Mouse (Mus musculus) CH12.LX (cell line): ENCODE data around the gene D630036H23Rik. TPM values are rescaled to one million over a fixed set of nuclear protein-coding genes. Genes with fewer than 3 reads are reported as not detected.

Experiments
- DNase-seq: peaks from one replicate; pipeline ENCODE4 v3.0.0-alpha.2; 2013; ENCODE audit errors: extremely low read depth
- H3K27ac ChIP-seq: 2 replicates; pipeline ENCODE4 v1.5.1; 2012; ENCODE audit warnings: low read depth, mild to moderate bottlenecking, control low read depth, moderate library complexity; ENCODE audit not compliant: insufficient read depth
- H3K27me3 ChIP-seq: replicated peaks from 2 replicates; pipeline ENCODE3; 2012; ENCODE audit warnings: inconsistent platforms
- H3K36me3 ChIP-seq, 2 experiments: replicated peaks in 1 of 2; 2 replicates each; pipeline versions ENCODE3 to v1.6.1; 2012; ENCODE audit warnings: inconsistent platforms in 1 of 2, low read length in 1 of 2, mild to moderate bottlenecking in 1 of 2, mixed read lengths in 1 of 2, moderate library complexity in 1 of 2; ENCODE audit not compliant: control insufficient read depth in 1 of 2, insufficient read depth in 1 of 2
- H3K4me1 ChIP-seq, 2 experiments: 2 replicates each; pipeline ENCODE4 v1.6.1; 2012; ENCODE audit warnings: inconsistent platforms in 1 of 2, moderate library complexity in 1 of 2; ENCODE audit not compliant: insufficient read depth in 2 of 2, control insufficient read depth in 1 of 2
- H3K4me2 ChIP-seq: 2 replicates; pipeline ENCODE4 v1.6.1; 2012; ENCODE audit warnings: low read depth, mild to moderate bottlenecking, control low read depth; ENCODE audit not compliant: poor library complexity, insufficient read depth, severe bottlenecking
- H3K4me3 ChIP-seq, 3 experiments: fragments of 150-350 bp in 1 of 3; sonication (generic) in 1 of 3; replicated peaks in 1 of 3; 2 replicates each; pipeline versions ENCODE3 to v1.5.1; 2011 to 2012; ENCODE audit warnings: low read depth in 2 of 3, low read length in 2 of 3, mild to moderate bottlenecking in 2 of 3, moderate library complexity in 2 of 3, control low read depth in 1 of 3, improper control_type of control experiment in 1 of 3, inconsistent platforms in 1 of 3, mixed read lengths in 1 of 3; ENCODE audit not compliant: poor library complexity in 1 of 3
- H3K79me2 ChIP-seq: replicated peaks from 2 replicates; pipeline ENCODE4 v1.6.1; 2012; ENCODE audit warnings: mild to moderate bottlenecking, moderate library complexity; ENCODE audit not compliant: control insufficient read depth, poor library complexity, insufficient read depth, severe bottlenecking; ENCODE audit errors: extremely low read depth
- H3K9ac ChIP-seq: 2 replicates; pipeline ENCODE4 v1.6.1; 2012; ENCODE audit warnings: low read depth, mild to moderate bottlenecking, control low read depth, moderate library complexity; ENCODE audit not compliant: insufficient read depth
- H3K9me3 ChIP-seq: replicated peaks from 2 replicates; pipeline ENCODE3; 2012; ENCODE audit warnings: low read length, inconsistent platforms, mixed read lengths
- CHD2 ChIP-seq: IDR thresholded peaks from 2 replicates; pipeline ENCODE4 v1.6.1; 2011; ENCODE audit warnings: low read length, improper control_type of control experiment
- JUN ChIP-seq: IDR thresholded peaks from 2 replicates; pipeline ENCODE4 v1.6.1; 2011; ENCODE audit warnings: low read depth, mild to moderate bottlenecking, low read length, improper control_type of control experiment, moderate library complexity; ENCODE audit not compliant: insufficient read depth
- MAZ ChIP-seq: IDR thresholded peaks from 2 replicates; pipeline ENCODE4 v1.6.1; 2012; ENCODE audit warnings: low read depth, mild to moderate bottlenecking, inconsistent platforms, low read length, improper control_type of control experiment, moderate library complexity
- NELFE ChIP-seq: IDR thresholded peaks from 2 replicates; pipeline ENCODE4 v1.6.1; 2011; ENCODE audit warnings: low read depth, low read length, improper control_type of control experiment
- USF2 ChIP-seq: conservative IDR thresholded peaks from 2 replicates; pipeline ENCODE4 v1.6.1; 2011; ENCODE audit warnings: low read depth, low read length, improper control_type of control experiment
- ZKSCAN1 ChIP-seq: IDR thresholded peaks from 2 replicates; pipeline ENCODE4 v1.6.1; 2012; ENCODE audit warnings: low read depth, inconsistent platforms, low read length, improper control_type of control experiment, borderline replicate concordance
- ZMIZ1 ChIP-seq: IDR thresholded peaks from 2 replicates; pipeline ENCODE4 v1.6.1; 2012; ENCODE audit warnings: low read depth, mild to moderate bottlenecking, inconsistent platforms, low read length, improper control_type of control experiment
- dilution Hi-C: fragments of 300-500 bp; cut with MboI; formaldehyde crosslinking; loops from 2 replicates; pipeline ENCODE4 v1.14.3; 2020; ENCODE audit warnings: low sequenced_read_pairs; ENCODE audit not compliant: extremely low pct_unique_long_range_greater_than_20kb, extremely low pct_ligation_motif_present
- in situ Hi-C: fragments of 300-500 bp; cut with MboI; formaldehyde crosslinking; loops from 3 replicates; pipeline ENCODE4 v1.14.3; 2019; ENCODE audit warnings: low sequenced_read_pairs, low pct_ligation_motif_present, low pct_unique_long_range_greater_than_20kb, mixed read lengths
- polyA plus RNA-seq: library from polyadenylated mRNA; unstranded; fragments of >175 nt; gene quantifications from 2 replicates; pipeline ENCODE4 v1.2.1, GENCODE M21; 2012; ENCODE audit warnings: low read depth; ENCODE audit not compliant: insufficient read length
- total RNA-seq, 2 experiments: library from RNA; depleted of rRNA; stranded (reverse); fragments of 300-350 nt in 1 of 2; fragments of >200 nt in 1 of 2; gene quantifications; 2 replicates each; pipeline ENCODE4 v1.2.3; 2012 to 2014

Gene D630036H23Rik
- total and polyA plus RNA-seq, 3 experiments = 0.25 TPM; not detected in 2

- H3K4me2 ChIP-seq = no peak overlapping the region
- dilution Hi-C loops = no loop called here
- DNase-seq = no peak
These were observed 49.3 kb downstream of the D630036H23Rik start for GRCm38 (mm10) chr12:36332676-36333075.

More at GRCm38 (mm10) chr12:36332676-36333075, 49.3 kb downstream of the D630036H23Rik start:
- Histone ChIP-seq H3K79me2 (no peaks in the 10 kb centered on the region), H3K4me1 (peaks cover 0 to 2% of the 10 kb centered on the region in 2 experiments; a peak in 1 of 4 replicates), H3K36me3 (peaks cover 0 to 2% of the 10 kb centered on the region in 2 experiments), H3K27me3 (no peaks in the 10 kb centered on the region), H3K9ac (no peak overlapping the region), H3K9me3 (no peaks in the 10 kb centered on the region), H3K4me3 (no peak overlapping the region), H3K27ac (no peak overlapping the region)
- TF ChIP-seq ZKSCAN1 (no peak), USF2 (no peak), CHD2 (no peak), ZMIZ1 (no peak), JUN (no peak), NELFE (no peak), MAZ (no peak)
- in situ Hi-C loops = no loop called here

Other genes with a start within 250 kb of the D630036H23Rik start
- gene Ankmy2, start 225.1 kb downstream of the D630036H23Rik start, total RNA-seq (2012; rRNA removed) = 13.8 and 14.8 TPM in 2 replicates
- gene Ankmy2, start 225.1 kb downstream of the D630036H23Rik start, total RNA-seq (2014; rRNA removed) = 19.1 and 20.9 TPM in 2 replicates
- 16.7 and 16.8 TPM in 2 replicates for gene Ankmy2, start 225.1 kb downstream of the D630036H23Rik start, polyA plus RNA-seq
- gene Bzw2, start 224.1 kb downstream of the D630036H23Rik start, total RNA-seq (2012; rRNA removed) = 161 and 192 TPM in 2 replicates
- 412 and 424 TPM in 2 replicates for gene Bzw2, start 224.1 kb downstream of the D630036H23Rik start, total RNA-seq (2014; rRNA removed)
- gene Bzw2, start 224.1 kb downstream of the D630036H23Rik start, polyA plus RNA-seq = 254 and 275 TPM in 2 replicates
- gene Lrrc72, start 128.8 kb downstream of the D630036H23Rik start, total RNA-seq (2012; rRNA removed) = not detected in 2 replicates
- gene Lrrc72, start 128.8 kb downstream of the D630036H23Rik start, total RNA-seq (2014; rRNA removed) = not detected in 2 replicates
- not detected in 2 replicates for gene Lrrc72, start 128.8 kb downstream of the D630036H23Rik start, polyA plus RNA-seq
- gene Sostdc1, start 68.0 kb downstream of the D630036H23Rik start, total RNA-seq (2012; rRNA removed) = not detected in 2 replicates
- not detected in 2 replicates for gene Sostdc1, start 68.0 kb downstream of the D630036H23Rik start, total RNA-seq (2014; rRNA removed)
- not detected in 2 replicates for gene Sostdc1, start 68.0 kb downstream of the D630036H23Rik start, polyA plus RNA-seq
- gene Ispd, start 731 bp downstream of the D630036H23Rik start, total RNA-seq (2012; rRNA removed) = 0.42 and 0.51 TPM in 2 replicates
- gene Ispd, start 731 bp downstream of the D630036H23Rik start, total RNA-seq (2014; rRNA removed) = 1.6 and 1.8 TPM in 2 replicates
- 1.2 and 1.4 TPM in 2 replicates for gene Ispd, start 731 bp downstream of the D630036H23Rik start, polyA plus RNA-seq